Mouse (Mus musculus): ENCODE results near the gene Ntrk3.

GRCm38 (mm10) chr7:78378306-78378705 is 359.5 kb downstream of the Ntrk3 start:
- TF ChIP-seq CTCF (IDR thresholded peaks at IDR 0.05; ENCODE audit: insufficient read depth, low read length) (no peak), POLR2A (IDR thresholded peaks at IDR 0.05; ENCODE audit: borderline replicate concordance, extremely low read depth, low read depth, low read length) (no peak)

Data from lung, adult 2 months (tissue).